Mouse (Mus musculus): ENCODE measurements around the gene Plscr1.

Gene Plscr1

DNA sequence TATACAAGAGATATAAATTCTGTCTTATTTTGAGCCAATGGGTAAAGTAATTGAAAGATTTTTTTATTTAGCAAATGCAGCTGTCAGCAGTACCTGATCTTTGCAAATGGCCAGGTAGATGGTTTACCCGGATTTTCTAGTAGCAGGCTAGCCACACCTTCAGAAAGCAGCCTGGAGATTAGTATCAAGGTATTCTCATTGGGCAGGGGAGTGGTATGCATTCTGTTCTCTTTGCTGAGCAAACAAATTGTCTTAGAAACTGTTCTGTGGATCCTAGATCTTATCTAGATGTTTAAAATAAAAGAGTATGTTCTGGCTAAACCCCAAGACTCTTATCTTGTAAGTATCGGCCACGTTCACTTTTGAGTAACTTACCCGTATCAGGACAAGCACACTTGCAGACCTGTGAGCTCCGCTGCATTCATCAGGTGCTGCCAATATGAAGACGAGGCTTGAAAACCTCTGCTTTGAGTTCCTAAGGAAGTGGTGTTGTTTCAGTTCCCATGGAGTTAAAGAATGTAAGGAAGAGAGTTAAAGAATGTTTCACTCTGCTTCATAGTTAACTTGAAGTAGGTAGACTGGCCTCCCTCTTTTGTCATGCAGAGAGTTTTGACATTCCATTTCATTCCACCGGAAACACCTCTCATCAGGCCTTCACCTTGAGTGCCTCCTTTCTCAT, 11.1 kb downstream of the Plscr1 start:
- no peak for DNase-seq

DNA sequence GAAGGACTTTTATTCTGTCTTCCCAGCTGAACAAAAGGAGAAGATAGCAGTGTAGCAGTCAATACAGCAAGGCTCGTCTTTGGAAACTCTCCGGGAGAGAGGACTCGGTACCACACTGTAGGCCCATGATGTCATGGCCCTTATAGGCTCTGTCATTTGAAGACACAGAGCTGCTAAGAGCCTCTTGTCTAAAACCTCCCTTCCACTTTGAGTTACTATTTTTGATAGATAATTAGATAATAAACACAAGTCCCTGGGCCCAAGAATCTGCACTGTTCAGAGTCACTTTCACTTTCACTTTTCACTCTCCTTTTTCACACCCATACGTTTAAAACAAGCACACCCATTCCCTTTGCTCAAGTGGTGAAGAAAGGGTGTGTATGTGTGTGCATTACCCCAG, 16.2 kb downstream of the Plscr1 start:
- no peak for DNase-seq

DNA sequence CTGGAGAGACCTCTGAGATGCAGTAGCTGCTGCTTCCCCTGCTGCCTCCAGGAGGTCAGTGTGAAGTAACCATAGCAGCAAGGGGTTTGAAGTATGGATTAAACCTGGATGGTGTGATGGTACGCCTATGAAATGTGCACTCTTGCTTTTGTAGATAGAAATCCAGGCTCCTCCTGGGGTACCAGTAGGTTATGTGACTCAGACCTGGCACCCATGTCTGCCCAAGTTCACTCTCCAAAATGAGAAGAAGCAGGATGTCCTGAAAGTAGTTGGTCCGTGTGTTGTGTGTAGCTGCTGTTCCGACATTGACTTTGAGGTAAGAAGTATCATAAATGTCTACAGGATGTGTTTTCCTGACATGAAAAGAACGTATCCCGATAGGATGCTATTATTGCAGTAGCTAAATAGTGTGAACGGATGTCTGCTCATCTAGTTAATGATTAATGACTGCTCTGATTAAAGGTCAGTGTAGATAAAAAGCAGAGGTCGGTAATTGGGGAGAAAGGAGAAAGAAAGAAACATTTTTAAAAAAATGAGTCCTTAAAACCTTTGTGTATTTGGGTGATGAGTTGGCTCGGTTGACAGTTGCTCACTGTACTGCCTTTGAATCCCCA, 17.1 kb downstream of the Plscr1 start:
- DNase-seq, result no peak

DNA sequence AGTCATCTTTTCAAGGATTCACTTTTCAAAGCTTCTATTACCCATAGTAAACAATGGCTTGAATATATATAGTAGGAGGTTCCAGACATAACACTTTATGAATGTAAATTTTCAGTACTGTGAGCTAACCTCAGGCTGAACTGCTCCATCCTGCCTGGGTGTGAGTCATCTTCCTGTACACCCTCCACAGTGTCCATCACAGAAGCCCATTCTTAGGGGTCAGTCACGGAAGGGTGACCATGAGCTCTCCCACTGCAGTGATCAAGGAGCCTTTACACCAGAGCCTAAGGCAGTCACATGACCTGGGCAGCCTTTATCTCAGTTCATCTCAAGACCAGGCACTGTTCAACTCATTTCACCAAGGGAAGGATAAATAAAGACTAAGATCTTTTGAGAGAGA, 18.2 kb downstream of the Plscr1 start:
- no peak for DNase-seq

DNA sequence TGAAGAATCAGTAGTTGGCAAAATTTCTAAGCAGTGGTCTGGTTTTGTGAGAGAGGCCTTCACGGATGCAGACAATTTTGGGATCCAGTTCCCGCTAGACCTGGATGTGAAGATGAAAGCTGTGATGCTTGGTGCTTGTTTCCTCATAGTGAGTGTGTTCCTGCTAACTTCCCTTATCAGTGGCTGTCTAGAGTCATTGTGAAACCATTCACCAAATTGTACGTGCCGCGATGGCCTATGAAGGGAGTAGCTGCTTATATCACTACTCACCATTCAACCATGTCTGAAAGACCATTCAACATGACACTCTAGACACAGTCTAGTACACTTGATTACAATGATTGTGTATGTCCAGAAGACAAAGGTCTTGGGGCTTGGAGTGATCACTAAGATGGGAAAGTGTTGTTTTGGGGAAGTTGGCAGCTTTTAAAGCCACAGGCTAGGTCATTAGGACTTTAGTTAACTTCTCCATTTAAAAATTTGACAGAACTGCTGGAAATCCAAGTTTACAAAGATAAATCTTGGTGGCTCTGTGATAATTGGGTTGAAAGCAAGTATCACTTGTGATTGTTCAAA, 20.4 kb downstream of the Plscr1 start:
- DNase-seq, result no peak

DNA sequence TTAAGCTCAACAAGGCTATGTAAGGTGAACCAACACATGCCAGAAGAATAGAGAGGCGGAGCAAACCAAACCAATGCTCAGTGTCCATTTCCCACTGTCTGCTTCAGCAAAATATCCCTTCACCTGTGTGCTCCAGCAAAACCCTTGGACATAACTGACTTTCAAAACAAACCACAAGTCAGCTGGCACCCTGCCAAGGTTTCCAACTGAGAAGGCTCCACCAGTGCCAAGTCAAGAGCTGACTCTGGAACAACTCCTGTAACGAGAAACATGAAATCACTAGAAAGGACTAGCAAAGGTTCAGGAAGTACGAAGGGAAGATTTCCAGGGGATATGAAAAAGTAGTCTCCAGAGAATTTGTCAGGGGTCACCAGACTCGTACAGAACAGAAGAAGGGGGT, 21.4 kb downstream of the Plscr1 start:
- DNase-seq, result peak; percentile 97 to 98

DNA sequence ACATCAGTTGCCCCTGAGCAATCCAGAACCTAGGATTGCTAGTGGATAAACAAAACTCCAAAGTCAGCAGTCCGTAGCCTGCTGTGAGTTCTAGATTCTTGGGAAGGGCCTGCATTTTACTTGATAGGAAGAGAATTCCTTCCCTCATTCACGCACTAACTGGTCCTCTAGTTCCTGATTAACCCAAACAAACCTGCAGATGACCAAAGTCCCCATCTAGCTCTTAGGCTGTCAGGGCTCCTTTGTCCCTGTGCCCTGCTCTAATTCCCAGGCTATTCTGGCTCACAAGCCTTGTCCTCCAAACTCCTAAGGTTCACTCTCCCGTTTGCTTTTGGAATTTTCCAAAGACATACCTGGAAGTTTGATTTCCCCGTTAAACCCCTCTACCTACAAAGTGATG, 23.1 kb downstream of the Plscr1 start:
- DNase-seq, result peak; percentile 53 to 77

DNA sequence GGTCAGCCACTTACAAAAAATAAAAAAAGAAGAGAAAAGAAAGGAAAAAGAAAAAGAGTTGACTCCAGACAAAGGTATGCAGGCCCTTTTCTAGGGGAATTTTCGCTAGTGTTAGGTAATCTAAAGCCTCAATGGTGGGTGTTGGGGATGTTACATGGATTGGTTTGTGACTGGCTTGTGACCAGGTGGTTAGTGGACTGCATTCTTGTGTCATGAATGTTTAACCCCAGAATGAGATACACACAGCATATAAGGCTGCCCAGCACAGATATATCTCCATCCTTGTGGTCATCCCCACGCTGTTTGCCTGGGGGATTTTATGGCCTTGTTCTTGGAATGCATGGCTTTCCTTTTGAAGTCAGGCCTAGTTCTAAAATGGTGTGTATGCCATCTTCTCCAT, 23.7 kb downstream of the Plscr1 start:
- DNase-seq, result peak in 1 of 2 experiments; percentile 59

DNA sequence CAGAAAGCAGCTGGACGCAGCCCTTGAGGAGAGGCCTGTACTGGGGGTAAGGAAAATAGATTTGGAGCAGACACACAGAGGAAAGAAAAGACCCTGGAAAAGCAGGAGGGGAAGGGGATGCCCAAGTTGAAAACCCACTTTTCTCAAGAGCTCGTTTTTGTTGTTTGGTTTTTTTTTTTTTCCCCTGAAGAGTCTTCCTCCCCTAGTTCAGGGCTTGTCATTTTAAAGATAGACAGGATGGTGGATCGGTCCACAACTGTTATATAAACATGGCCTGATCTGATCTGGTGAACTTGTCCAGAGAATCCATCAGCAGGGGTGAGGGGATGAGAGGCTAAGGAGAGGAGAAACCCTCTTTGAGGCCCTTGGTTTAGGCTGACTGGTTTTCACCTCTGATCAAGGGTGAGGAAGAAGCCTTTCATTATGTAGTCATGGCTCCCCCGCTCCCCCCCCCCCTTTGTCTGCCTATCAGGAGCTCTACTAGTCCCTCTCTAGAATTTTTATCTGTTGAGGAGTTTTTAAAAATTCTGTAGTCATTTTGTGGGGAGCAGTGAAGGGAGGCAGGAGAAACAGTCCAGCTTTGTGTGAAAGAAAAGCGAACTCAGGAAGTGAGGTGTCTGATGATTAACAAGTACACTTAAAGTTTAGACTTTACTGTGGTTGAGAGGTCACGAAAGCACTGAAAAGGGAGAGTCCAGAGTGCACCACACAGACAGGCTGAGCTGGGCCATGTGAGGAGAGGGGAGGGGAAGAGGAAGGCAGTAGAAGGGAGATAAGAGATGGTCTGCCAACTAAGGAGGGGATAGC, 24.6 kb downstream of the Plscr1 start:
- peak; percentile 73 to 90 for DNase-seq

DNA sequence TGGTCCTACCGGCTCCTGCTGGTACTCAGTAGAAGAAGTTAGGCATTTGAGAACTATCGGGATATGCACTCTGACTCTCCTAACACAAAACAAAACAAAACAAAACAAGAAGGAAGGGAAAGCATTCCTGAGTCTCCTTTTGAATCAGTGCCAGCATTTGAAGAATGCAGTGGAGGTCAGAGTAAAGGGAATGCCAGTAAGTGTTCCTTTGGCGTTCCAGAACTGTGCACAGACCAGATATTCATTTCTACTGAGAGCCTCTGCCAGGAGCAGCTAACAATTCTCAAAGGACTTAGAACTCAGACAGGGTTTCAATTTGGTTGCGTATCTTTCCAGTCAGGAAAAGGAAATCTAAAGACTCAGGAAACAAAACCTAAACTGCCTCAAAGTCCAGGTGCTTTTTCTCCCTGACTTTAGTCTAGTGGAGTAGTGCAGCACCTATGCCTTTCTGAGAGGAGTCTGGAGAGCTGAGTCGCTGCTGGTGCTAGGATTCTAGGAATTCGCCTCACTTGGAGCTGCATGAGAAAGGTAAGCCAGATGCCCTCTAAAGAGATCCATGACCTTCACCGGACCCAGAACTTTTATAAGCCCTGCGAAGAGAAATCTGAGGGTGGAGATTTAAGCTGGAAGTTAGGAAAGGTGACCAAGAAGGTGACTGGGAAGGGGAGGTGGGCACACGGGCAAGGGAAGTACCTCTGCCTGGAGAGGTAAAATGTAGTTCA, 26.1 kb downstream of the Plscr1 start, which contains the start of gene Plscr2:
Plscr2 (plus strand) TSS at position 117 of the 722 bp plus-strand sequence.
- DNase-seq, result peak; percentile 75 to 93

DNA sequence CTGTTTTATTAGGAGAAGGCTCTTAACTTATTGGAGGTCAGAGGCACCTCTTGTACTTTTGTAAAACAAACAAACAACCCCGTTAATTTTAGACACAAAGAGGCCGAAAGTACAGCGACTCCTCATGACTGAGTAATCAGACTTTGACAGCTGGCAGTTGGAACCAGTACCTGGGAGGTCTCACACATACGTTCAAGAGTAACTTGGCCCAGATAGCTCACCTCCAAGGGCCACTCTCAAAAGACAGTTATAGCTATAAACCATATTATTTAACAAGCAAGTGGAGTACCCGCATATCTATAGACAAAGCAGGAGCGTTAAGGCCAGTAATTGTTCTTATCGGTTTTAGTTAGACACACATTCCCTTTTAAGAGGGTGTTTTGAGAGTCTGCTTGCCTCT, 26.8 kb downstream of the Plscr1 start:
- DNase-seq, result peak; percentile 65 to 78

DNA sequence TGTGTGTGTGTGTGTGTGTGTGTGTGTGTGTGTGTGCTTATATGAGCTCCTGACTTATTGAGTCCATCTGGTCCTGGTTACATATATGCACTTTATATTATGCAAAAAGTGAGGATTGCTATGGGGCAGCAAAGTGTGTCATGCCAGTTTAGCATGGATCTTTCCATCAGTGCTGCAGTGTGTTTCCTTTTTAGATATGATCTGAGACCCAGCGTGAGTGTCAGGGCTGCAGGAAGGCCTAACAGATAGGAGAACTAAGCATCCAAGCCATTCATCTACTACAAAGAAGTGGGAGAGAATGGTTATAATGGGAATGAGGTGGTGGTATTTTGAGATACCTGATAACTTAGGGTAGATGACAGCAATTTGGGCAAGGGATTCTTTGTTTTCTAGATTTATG, 30.5 kb downstream of the Plscr1 start:
- DNase-seq, result no peak

DNA sequence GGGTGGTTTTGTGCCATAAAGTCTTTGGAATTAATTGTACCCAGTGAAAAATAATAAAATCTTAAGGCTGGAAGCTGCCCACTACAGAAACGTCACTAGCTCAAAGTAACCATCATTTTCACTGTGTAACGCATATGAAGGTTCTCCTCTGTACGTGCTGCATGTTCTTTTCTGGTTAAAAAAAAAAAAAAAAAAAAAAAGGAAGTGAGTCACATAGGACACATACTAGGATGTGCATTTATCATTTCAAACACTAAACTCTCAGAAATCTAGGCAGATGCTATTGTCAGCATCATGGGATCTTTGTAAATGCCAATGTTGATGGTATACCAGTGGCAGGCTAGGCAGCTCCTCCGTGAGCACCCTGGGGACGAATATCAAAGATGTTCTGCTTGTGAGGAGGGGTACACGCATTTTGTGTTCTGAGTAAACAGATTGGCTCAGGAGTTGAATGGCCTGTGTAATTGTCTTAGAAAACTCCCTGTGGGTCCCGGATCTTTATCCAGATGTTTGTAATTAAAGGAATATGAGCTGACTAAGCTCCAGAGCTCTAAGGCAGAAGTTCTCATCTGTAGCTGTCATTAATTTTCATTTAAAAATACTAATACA, 33.1 kb downstream of the Plscr1 start:
- no peak for DNase-seq

DNA sequence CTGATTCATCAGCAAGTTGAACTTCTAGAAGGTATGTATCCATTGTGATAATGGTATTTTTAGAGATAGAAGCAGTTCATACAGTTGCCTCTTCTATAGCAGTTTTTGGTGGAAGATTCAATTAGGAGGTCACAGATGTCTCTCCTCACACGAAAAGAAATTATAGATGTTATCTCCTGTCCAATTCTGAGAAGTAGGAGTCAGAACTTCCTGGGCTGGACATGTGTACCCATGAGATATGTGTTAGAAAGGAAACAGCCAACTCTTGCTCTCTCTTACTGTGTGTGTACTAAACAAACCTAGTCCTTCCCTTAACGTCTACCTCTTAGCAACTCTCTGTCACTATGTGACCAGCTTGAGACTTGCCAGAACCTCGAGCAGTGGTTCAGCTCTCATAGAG, 40.1 kb downstream of the Plscr1 start:
- no peak for DNase-seq

DNA sequence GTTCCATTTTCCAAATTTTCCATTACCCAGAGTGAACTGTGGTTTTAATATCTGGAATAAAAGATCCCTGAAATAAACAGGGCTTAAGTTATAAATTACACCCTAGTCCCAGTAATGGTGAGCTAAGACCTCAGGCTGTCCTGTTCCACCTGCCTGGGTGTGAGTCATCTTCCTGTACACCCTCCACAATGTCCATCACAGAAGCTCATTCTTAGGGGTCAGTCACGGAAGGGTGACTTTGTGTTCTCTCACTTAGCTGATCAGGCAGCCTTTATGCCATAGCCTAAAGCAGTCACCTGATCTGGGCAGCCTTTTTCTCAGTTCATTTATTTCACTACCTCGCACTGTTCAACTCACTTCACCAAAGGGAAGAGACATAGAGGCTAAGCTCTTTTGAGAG, 42.6 kb downstream of the Plscr1 start:
- peak in 1 of 2 experiments; percentile 64 for DNase-seq

DNA sequence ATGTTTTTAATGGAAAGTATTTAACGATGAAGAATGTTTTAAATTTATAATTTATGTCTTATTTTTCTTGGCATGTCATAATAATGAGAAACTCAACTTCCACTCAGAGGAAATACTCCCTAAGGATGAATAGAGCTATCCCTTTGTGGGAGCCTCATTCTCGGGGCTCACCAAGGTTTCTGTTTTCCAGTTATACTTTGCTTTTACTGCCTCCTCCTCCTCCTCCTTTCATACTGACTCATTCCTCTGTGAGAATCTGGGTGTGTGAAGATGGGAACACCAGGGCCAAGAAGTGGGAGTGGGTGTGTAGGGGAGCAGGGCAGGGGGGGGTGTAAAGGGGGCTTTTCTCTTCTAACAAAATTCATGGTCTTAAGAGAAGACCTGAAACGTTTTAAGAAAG, 43.4 kb downstream of the Plscr1 start:
- no peak for DNase-seq

DNA sequence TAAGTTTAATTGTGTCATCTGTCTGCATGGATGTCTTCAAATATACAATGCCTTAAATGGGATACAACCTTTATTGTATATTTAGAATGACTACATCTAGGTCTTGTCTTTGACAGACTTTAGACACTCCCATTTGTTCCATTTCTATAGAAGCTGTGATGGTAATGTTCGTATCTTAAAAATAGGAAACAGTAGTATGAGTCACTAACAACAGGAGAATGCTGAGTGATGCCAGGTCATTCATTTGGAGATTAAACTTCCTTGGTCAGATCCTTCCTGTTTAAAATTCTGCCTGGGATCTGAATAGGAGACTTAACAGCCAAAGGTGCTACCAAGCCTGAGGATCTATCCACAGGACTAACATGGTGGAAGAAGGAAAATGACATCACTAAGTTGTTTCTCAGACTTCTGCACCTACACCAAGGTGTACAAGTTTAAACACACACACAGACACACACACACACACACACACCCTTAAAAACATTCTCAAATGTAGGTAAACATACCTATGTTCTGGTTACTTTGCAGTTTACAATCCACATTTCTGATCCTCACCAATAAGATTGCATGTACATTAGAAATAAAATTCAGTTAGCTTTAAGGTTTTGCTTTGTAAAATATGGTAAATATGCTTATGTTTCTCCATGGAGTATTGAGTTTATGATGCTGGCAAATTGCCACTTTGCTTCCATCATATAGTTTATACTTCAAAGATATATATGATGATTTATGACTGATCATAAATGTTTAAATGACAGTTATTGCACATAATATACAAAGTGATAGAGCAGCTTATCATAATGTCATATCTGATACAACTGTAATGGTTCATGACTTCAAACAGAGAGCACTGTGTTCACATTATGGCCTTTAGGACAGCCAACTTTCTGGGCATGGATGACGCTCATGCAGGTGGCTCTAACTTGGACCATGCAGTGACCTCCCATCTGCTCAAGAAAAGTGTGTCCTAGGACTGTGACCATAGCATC, 44.3 kb downstream of the Plscr1 start:
- no peak for DNase-seq

DNA sequence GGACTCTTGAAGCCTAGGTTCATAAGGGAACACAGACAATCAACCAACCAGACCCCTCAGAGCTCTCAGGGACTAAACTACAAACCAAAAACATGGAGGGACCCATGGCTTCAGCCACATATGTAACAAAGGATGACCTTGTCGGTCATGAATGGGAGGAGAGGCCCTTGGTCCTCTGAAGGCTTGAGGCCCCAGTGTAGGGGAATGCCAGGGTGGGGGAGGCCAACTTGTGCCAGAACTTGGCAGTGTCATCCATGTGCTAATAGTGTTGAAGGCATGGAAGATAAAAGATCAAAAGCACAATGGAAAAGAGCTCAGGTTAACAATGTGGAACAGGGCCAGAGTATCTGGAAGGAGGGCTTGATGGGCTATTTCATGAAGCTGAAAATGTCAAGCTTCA, 48.7 kb downstream of the Plscr1 start:
- no peak for DNase-seq

DNA sequence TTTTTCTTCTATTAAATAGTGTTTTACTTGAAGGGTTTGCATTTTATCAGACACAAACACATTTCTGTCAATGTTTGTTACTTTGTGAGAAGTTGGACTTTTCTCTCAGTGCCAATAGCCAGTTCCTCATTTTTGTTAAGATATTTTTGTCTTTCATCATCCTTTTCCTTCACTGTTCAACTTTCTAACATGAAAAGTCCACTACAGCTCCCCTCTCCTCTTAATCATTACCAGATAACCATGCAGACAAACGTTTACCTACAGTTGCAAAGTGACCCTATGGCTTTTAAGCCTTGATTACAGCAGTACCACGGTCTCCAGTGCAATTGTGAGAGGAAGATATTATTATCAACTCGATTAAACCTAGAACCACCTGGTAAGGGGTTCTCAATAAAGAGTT, 51.7 kb downstream of the Plscr1 start:
- DNase-seq, result no peak

DNA sequence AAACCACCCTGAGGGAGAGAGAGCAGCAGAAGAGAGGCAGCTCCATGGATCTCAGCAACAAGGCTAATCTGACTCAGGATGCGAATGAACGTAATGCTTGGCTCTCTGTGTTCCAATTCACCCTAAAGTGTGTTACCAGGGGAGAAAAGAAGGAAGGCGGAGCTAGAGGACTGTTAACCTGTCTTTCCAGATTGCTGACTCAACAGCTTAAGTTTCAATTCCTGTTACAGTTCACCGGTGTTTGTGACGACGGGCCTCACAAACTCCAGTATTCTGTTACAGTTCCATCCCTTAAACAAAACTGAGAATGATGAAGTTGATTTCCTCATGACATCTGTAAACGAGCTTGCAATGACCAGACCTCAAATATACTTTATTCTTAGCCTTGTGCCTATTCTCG, 55.5 kb downstream of the Plscr1 start:
- DNase-seq, result no peak

DNA sequence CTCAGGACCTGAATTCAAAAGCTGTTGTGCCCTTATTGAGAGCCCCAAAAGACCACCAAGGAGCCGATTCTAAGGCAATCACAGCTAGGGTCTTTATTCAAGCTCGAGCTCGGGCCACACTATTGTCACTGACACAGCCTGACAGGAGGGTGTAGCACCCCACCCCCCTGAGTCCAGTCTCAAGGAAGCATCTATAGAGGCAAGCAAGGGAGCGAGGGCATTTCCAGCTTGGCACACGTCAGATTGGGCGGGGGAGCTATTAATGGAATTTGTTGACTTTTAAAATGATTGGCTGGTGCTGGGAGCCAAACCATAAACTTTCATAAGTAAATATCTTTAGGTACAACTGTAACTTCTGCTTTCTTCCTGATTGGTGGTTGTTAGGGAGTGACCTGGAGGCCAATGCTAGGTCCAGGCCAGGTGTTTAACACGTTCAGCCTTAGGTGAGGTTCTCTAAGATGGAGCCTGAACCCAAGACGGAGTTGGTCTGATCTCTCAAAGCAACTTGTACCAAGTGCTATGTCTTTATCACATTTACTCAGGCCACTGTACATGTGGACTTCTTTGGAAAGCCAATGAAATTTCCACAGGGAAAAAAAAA, 56.2 kb downstream of the Plscr1 start:
- DNase-seq, result no peak

Data from kidney, postnatal 36 days (tissue).